Comparison of ENCODE assay signal across 9 mouse cellular contexts in the genomic region with DNA sequence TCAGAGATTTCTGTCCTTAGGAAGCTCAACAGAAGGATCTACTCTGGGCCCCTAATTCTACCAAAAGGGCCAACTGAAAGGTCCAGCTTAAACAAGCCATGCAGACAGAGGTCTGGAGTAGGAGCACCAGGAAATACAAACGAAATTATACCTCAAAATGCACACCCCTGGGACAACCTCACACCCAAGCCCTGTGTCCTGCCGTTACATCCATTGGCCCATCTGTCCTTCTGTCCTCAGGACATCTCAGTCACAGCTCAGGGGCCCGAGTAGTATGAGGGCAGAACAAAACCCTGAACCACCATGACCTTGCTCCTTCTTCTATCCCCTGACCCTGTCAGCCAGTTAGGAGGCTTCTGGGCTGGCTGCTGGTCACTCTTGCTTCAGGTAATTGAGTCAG. TPM values are rescaled to one million over a fixed set of nuclear protein-coding genes. Genes with fewer than 3 reads are reported as not detected.
DNase-seq lines count a peak whose midpoint lies in the region; ATAC-seq and TF ChIP-seq lines count a peak whose summit lies in the region.
"Had no signal": no experiment of that assay in that cellular context is flagged by ENCODE, and none has a peak within 500 bp of the region (broad histone marks: within the 10 kb centered on the region; RNA-seq: fewer than 3 reads in every experiment).

No protein-coding gene starts in this region.

- peaks cover 77% of the 10 kb centered on the region for H3K27me3 ChIP-seq in lung, embryonic 14.5 days (ENCODE audit: insufficient read depth, low read length)
- peaks cover 99% of the 10 kb centered on the region for H3K27me3 ChIP-seq in hindbrain, embryonic 10.5 days (ENCODE audit: insufficient read depth, poor library complexity, severe bottlenecking)
- H3K27me3 ChIP-seq in liver, embryonic 13.5 days, result peaks cover 95% of the 10 kb centered on the region
- peaks cover 58% of the 10 kb centered on the region for H3K27me3 ChIP-seq in stomach, embryonic 16.5 days (ENCODE audit: control insufficient read depth, insufficient read depth, low read length)

- H3K4me3 ChIP-seq in lung, embryonic 14.5 days (ENCODE audit: low read depth, low read length), result peak overlapping the region; percentile 67
- H3K4me3 ChIP-seq in hindbrain, embryonic 10.5 days, result peak overlapping the region; percentile 75
- H3K4me3 ChIP-seq in liver, embryonic 13.5 days (replicated peaks), result no peak overlapping the region
- H3K4me3 ChIP-seq in stomach, embryonic 16.5 days (replicated peaks; ENCODE audit: low read length), result peak overlapping the region; percentile 71

- no peak for DNase-seq in lung, embryonic 14.5 days
- DNase-seq in lung, postnatal 10 days, result no peak
- no peak for DNase-seq in hindbrain, embryonic 10.5 days (ENCODE audit: low spot score)
- DNase-seq in liver, embryonic 13.5 days, result no peak
- no peak for DNase-seq in gastrocnemius, postnatal 25 days
- DNase-seq in urinary bladder, postnatal 25 days (ENCODE audit: low spot score), result no peak
- DNase-seq: cerebellum, adult 11 months; thymus, adult 2 months had no signal

- no peaks in the 10 kb centered on the region for H3K36me3 ChIP-seq in lung, embryonic 14.5 days (ENCODE audit: insufficient read depth)
- H3K36me3 ChIP-seq in hindbrain, embryonic 10.5 days, result no peaks in the 10 kb centered on the region
- no peaks in the 10 kb centered on the region for H3K36me3 ChIP-seq in liver, embryonic 13.5 days
- H3K36me3 ChIP-seq in stomach, embryonic 16.5 days (ENCODE audit: control insufficient read depth, insufficient read depth, low read length), result no peaks in the 10 kb centered on the region

- 38% methylated on average over 3 of the region's 3 CpGs for WGBS in lung, embryonic 14.5 days
- WGBS in hindbrain, embryonic 10.5 days, result 25% methylated on average over 3 of the region's 3 CpGs
- 30% methylated on average over 3 of the region's 3 CpGs for WGBS in liver, embryonic 13.5 days (ENCODE audit: insufficient replicate concordance)
- 39% methylated on average over 3 of the region's 3 CpGs for WGBS in stomach, embryonic 16.5 days

- 0 out of 2 replicates have a peak, but pooled peaks cover 2% of the 10 kb centered on the region for H3K4me1 ChIP-seq in lung, embryonic 14.5 days (ENCODE audit: insufficient read depth)
- H3K4me1 ChIP-seq in hindbrain, embryonic 10.5 days (replicated peaks), result peaks cover 82% of the 10 kb centered on the region
- peaks cover 25% of the 10 kb centered on the region for H3K4me1 ChIP-seq in liver, embryonic 13.5 days (replicated peaks)
- H3K4me1 ChIP-seq in stomach, embryonic 16.5 days (ENCODE audit: control insufficient read depth, insufficient read depth, low read length), result peaks cover 14% of the 10 kb centered on the region; the same call in 1 of the 2 replicates

- no peaks in the 10 kb centered on the region for H3K9me3 ChIP-seq in lung, embryonic 14.5 days (ENCODE audit: low read depth, low read length)
- H3K9me3 ChIP-seq in hindbrain, embryonic 10.5 days, result no peaks in the 10 kb centered on the region
- no peaks in the 10 kb centered on the region for H3K9me3 ChIP-seq in liver, embryonic 13.5 days (replicated peaks)
- H3K9me3 ChIP-seq in stomach, embryonic 16.5 days (replicated peaks; ENCODE audit: control insufficient read depth, low read length), result no peaks in the 10 kb centered on the region

- H3K4me2 ChIP-seq in lung, embryonic 14.5 days, result peak overlapping the region; percentile 90
- H3K4me2 ChIP-seq in liver, embryonic 13.5 days, result peak overlapping the region; percentile 70
- H3K4me2 ChIP-seq in stomach, embryonic 16.5 days (ENCODE audit: low read depth, low read length), result peak overlapping the region; percentile 88

- H3K9ac ChIP-seq in lung, embryonic 14.5 days, result peak overlapping the region; percentile 77
- no peak overlapping the region for H3K9ac ChIP-seq in liver, embryonic 13.5 days
- H3K9ac ChIP-seq in stomach, embryonic 16.5 days (ENCODE audit: low read length), result peak overlapping the region; percentile 87

- peak overlapping the region; percentile 1; the same call in 1 of the 2 replicates for H3K27ac ChIP-seq in lung, embryonic 14.5 days (ENCODE audit: low read depth)
- H3K27ac ChIP-seq in hindbrain, embryonic 10.5 days, result peak overlapping the region; percentile 94
- no peak overlapping the region for H3K27ac ChIP-seq in liver, embryonic 13.5 days
- H3K27ac ChIP-seq in stomach, embryonic 16.5 days (ENCODE audit: low read length), result peak overlapping the region; percentile 15; the same call in 1 of the 2 replicates

- no peak for TF ChIP-seq CTCF in lung, embryonic 14.5 days (IDR thresholded peaks at IDR 0.05; ENCODE audit: low read depth)

- ATAC-seq in lung, embryonic 14.5 days (ENCODE audit: insufficient read depth), result no peak
- ATAC-seq in liver, embryonic 13.5 days (ENCODE audit: low read depth), result no peak
- ATAC-seq in stomach, embryonic 16.5 days (ENCODE audit: insufficient read depth, low FRiP score), result no peak

RNA-seq across cellular contexts. Expression of a gene that starts 2.7 kb away (rescaled TPM):
- 19.4 and 21.4 TPM in 2 replicates for polyA plus RNA-seq in lung, embryonic 14.5 days (2014; fragmentation: Nextera tagmentation; extraction: Ambion mirVana)
- 15.3 and 23.5 TPM in 2 replicates for polyA plus RNA-seq in hindbrain, embryonic 10.5 days (2016; fragmentation: Nextera tagmentation; extraction: Ambion mirVana)
- polyA plus RNA-seq in liver, embryonic 13.5 days (2015; fragmentation: Nextera tagmentation; extraction: Ambion mirVana), result 1.8 and 2.2 TPM in 2 replicates
- 23.2 and 23.5 TPM in 2 replicates for polyA plus RNA-seq in stomach, embryonic 16.5 days (2015; fragmentation: Nextera tagmentation; extraction: Ambion mirVana)
- 1 to 10 TPM; 1.7 to 3.0 TPM for total RNA-seq in gastrocnemius, postnatal 25 days (2021)

RNA-seq across cellular contexts. Expression of a gene that starts 33.7 kb away (rescaled TPM):
- polyA plus RNA-seq in lung, embryonic 14.5 days (2014; fragmentation: Nextera tagmentation; extraction: Ambion mirVana), result not detected in 2 replicates
- not detected in 2 replicates for polyA plus RNA-seq in hindbrain, embryonic 10.5 days (2016; fragmentation: Nextera tagmentation; extraction: Ambion mirVana)
- not detected in 2 replicates for polyA plus RNA-seq in liver, embryonic 13.5 days (2015; fragmentation: Nextera tagmentation; extraction: Ambion mirVana)
- not detected in 2 replicates for polyA plus RNA-seq in stomach, embryonic 16.5 days (2015; fragmentation: Nextera tagmentation; extraction: Ambion mirVana)
- total RNA-seq in gastrocnemius, postnatal 25 days (2021), result not detected
